Mouse (Mus musculus) hindbrain, embryonic 13.5 days (tissue): ENCODE results near the gene Tnfrsf9. TPM values are rescaled to one million over a fixed set of nuclear protein-coding genes. Genes with fewer than 3 reads are reported as not detected.

ENCODE experiments used
- ATAC-seq: fragments of 200-750 bp; cut with Nextera tagmentation; 2 replicates; pipeline ENCODE4 v1.8.0; 2017; ENCODE audit warnings: moderate TSS enrichment; ENCODE audit not compliant: low FRiP score
- H3K27ac ChIP-seq: fragments of 300-500 bp; sonication (generic); 2 replicates; pipeline ENCODE4 v1.5.1; 2015; ENCODE audit warnings: inconsistent platforms, mild to moderate bottlenecking, moderate library complexity
- H3K27me3 ChIP-seq: fragments of 300-500 bp; sonication (generic); 2 replicates; pipeline ENCODE4 v1.6.1; 2015; ENCODE audit warnings: mild to moderate bottlenecking, inconsistent platforms
- H3K36me3 ChIP-seq: fragments of 300-500 bp; sonication (generic); 2 replicates; pipeline ENCODE4 v1.6.1; 2015; ENCODE audit warnings: mild to moderate bottlenecking, inconsistent platforms
- H3K4me1 ChIP-seq: fragments of 300-500 bp; sonication (generic); replicated peaks from 2 replicates; pipeline ENCODE4 v1.6.1; 2015; ENCODE audit warnings: inconsistent platforms
- H3K4me2 ChIP-seq: fragments of 300-500 bp; sonication (generic); 2 replicates; pipeline ENCODE4 v1.6.1; 2015; ENCODE audit warnings: inconsistent platforms, mild to moderate bottlenecking, moderate library complexity
- H3K4me3 ChIP-seq: fragments of 300-500 bp; sonication (generic); 2 replicates; pipeline ENCODE4 v1.5.1; 2015; ENCODE audit warnings: mild to moderate bottlenecking, inconsistent platforms
- H3K9ac ChIP-seq: fragments of 300-500 bp; sonication (generic); 2 replicates; pipeline ENCODE4 v1.6.1; 2015; ENCODE audit warnings: mild to moderate bottlenecking, inconsistent platforms
- H3K9me3 ChIP-seq: fragments of 300-500 bp; sonication (generic); 2 replicates; pipeline ENCODE4 v1.6.1; 2016; ENCODE audit warnings: inconsistent platforms
- WGBS: fragments of 180-500 bp; shearing (Covaris S2); methylation state at CpG from one replicate; pipeline ENCODE4 v1.1.7; 2015; 5-methylcytosine and 5-hydroxymethylcytosine counted together
- polyA plus RNA-seq: library from polyadenylated mRNA; unstranded; fragments of >200 nt; fragmentation: Nextera tagmentation; extraction: Ambion mirVana; gene quantifications from 2 replicates; pipeline ENCODE4 v1.2.1, GENCODE M21; 2015

Tnfrsf9 gene
- polyA plus RNA-seq, 1 experiment from 2014 or later, result 0.38 TPM

GRCm38 (mm10) chr4:150979455-150979854, 65.1 kb downstream of the Tnfrsf9 start:
- WGBS, result 84% methylated on average over 9 of the region's 9 CpGs
- H3K9me3 ChIP-seq, result no peaks in the 10 kb centered on the region
- no peak overlapping the region for H3K4me3 ChIP-seq
- H3K4me2 ChIP-seq, result no peak overlapping the region
- no peak for ATAC-seq
- no peaks in the 10 kb centered on the region for H3K4me1 ChIP-seq
- no peak overlapping the region for H3K9ac ChIP-seq
- H3K36me3 ChIP-seq, result no peaks in the 10 kb centered on the region
- H3K27ac ChIP-seq, result no peak overlapping the region
- H3K27me3 ChIP-seq, result no peaks in the 10 kb centered on the region

GRCm38 (mm10) chr4:150980153-150980552, 65.8 kb downstream of the Tnfrsf9 start:
- Histone ChIP-seq H3K27ac (no peak overlapping the region), H3K9me3 (no peaks in the 10 kb centered on the region), H3K27me3 (no peaks in the 10 kb centered on the region), H3K4me1 (no peaks in the 10 kb centered on the region), H3K9ac (no peak overlapping the region), H3K36me3 (no peaks in the 10 kb centered on the region), H3K4me2 (no peak overlapping the region), H3K4me3 (no peak overlapping the region)
- 93% methylated on average over 5 of the region's 5 CpGs for WGBS
- no peak for ATAC-seq

GRCm38 (mm10) chr4:150990148-150990547, 75.8 kb downstream of the Tnfrsf9 start:
- H3K4me1 ChIP-seq, result no peaks in the 10 kb centered on the region
- H3K4me2 ChIP-seq, result no peak overlapping the region
- ATAC-seq, result no peak
- H3K27me3 ChIP-seq, result no peaks in the 10 kb centered on the region
- no peak overlapping the region for H3K27ac ChIP-seq
- H3K9ac ChIP-seq, result no peak overlapping the region
- no peaks in the 10 kb centered on the region for H3K36me3 ChIP-seq
- H3K9me3 ChIP-seq, result no peaks in the 10 kb centered on the region
- H3K4me3 ChIP-seq, result no peak overlapping the region
- 45% methylated on average over 6 of the region's 6 CpGs for WGBS

Other genes with a start within 250 kb of the Tnfrsf9 start
- 29.0 and 29.5 TPM in 2 replicates for gene Errfi1, start 60.6 kb upstream of the Tnfrsf9 start, polyA plus RNA-seq
- 359 and 380 TPM in 2 replicates for gene Park7, start 125 bp upstream of the Tnfrsf9 start, polyA plus RNA-seq
- not detected in 2 replicates for gene Uts2, start 82.5 kb downstream of the Tnfrsf9 start, polyA plus RNA-seq
- 3.7 and 4.2 TPM in 2 replicates for gene Per3, start 130.1 kb downstream of the Tnfrsf9 start, polyA plus RNA-seq
- 59.9 and 61.5 TPM in 2 replicates for gene Vamp3, start 143.4 kb downstream of the Tnfrsf9 start, polyA plus RNA-seq
- not detected in 2 replicates for gene Gm13090, start 175.0 kb downstream of the Tnfrsf9 start, polyA plus RNA-seq